Mouse (Mus musculus): ENCODE data around the gene Olfr646. TPM values are rescaled to one million over a fixed set of nuclear protein-coding genes. Genes with fewer than 3 reads are reported as not detected.

Gene Olfr646
- polyA plus RNA-seq, 1 experiment from 2014 or later = not detected

GRCm38 (mm10) chr7:104150456-104150855 is 45.8 kb downstream of the Olfr646 start, which contains the start of gene Ubqlnl:
TSS of gene Ubqlnl (minus strand) at chr7:104150556.
- Histone ChIP-seq H3K27ac (ENCODE audit: low read depth, low read length) (no peak within 1 kb of the TSS), H3K27me3 (replicated peaks; ENCODE audit: control insufficient read depth, insufficient read depth, low read length) (no peaks in the 10 kb centered on the region), H3K4me1 (replicated peaks; ENCODE audit: control insufficient read depth, insufficient read depth, low read length) (no peaks in the 10 kb centered on the region), H3K4me2 (no peak within 1 kb of the TSS), H3K4me3 (ENCODE audit: low read depth, low read length) (no peak within 1 kb of the TSS), H3K36me3 (ENCODE audit: control insufficient read depth, insufficient read depth, low read length) (no peaks in the 10 kb centered on the region), H3K9me3 (ENCODE audit: control insufficient read depth, low read length) (no peaks in the 10 kb centered on the region), H3K9ac (ENCODE audit: low read depth, low read length) (no peak within 1 kb of the TSS)
- DNase-seq (ENCODE audit: low spot score) = no peak
- WGBS = 90% methylated on average over 2 of the region's 2 CpGs
- no peak for ATAC-seq (replicated peaks; ENCODE audit: low FRiP score)

Other genes with a start within 250 kb of the Olfr646 start
- not detected in 2 replicates for gene Olfr66, start 218.6 kb upstream of the Olfr646 start, polyA plus RNA-seq (2014; fragmentation: Nextera tagmentation; extraction: Ambion mirVana)
- not detected in 2 replicates for gene Olfr64, start 210.4 kb upstream of the Olfr646 start, polyA plus RNA-seq (2014; fragmentation: Nextera tagmentation; extraction: Ambion mirVana)
- gene Olfr65, start 201.4 kb upstream of the Olfr646 start, polyA plus RNA-seq (2014; fragmentation: Nextera tagmentation; extraction: Ambion mirVana) = not detected in 2 replicates
- gene Olfr631, start 176.0 kb upstream of the Olfr646 start, polyA plus RNA-seq (2014; fragmentation: Nextera tagmentation; extraction: Ambion mirVana) = not detected in 2 replicates
- gene Olfr632, start 170.5 kb upstream of the Olfr646 start, polyA plus RNA-seq (2014; fragmentation: Nextera tagmentation; extraction: Ambion mirVana) = 0.12 TPM in 1 of 2 replicates, not detected in the other
- gene Olfr633, start 160.4 kb upstream of the Olfr646 start, polyA plus RNA-seq (2014; fragmentation: Nextera tagmentation; extraction: Ambion mirVana) = not detected in 2 replicates
- not detected in 2 replicates for gene Olfr635, start 133.7 kb upstream of the Olfr646 start, polyA plus RNA-seq (2014; fragmentation: Nextera tagmentation; extraction: Ambion mirVana)
- not detected in 2 replicates for gene Olfr638, start 106.1 kb upstream of the Olfr646 start, polyA plus RNA-seq (2014; fragmentation: Nextera tagmentation; extraction: Ambion mirVana)
- not detected in 2 replicates for gene Olfr639, start 87.6 kb upstream of the Olfr646 start, polyA plus RNA-seq (2014; fragmentation: Nextera tagmentation; extraction: Ambion mirVana)
- gene Olfr640, start 79.3 kb upstream of the Olfr646 start, polyA plus RNA-seq (2014; fragmentation: Nextera tagmentation; extraction: Ambion mirVana) = not detected in 2 replicates
- gene Olfr641, start 69.4 kb upstream of the Olfr646 start, polyA plus RNA-seq (2014; fragmentation: Nextera tagmentation; extraction: Ambion mirVana) = not detected in 2 replicates
- not detected in 2 replicates for gene Olfr642, start 52.2 kb upstream of the Olfr646 start, polyA plus RNA-seq (2014; fragmentation: Nextera tagmentation; extraction: Ambion mirVana)
- not detected in 2 replicates for gene 4930516K23Rik, start 43.4 kb upstream of the Olfr646 start, polyA plus RNA-seq (2014; fragmentation: Nextera tagmentation; extraction: Ambion mirVana)
- gene Olfr644, start 33.0 kb upstream of the Olfr646 start, polyA plus RNA-seq (2014; fragmentation: Nextera tagmentation; extraction: Ambion mirVana) = not detected in 2 replicates
- gene Olfr645, start 19.4 kb upstream of the Olfr646 start, polyA plus RNA-seq (2014; fragmentation: Nextera tagmentation; extraction: Ambion mirVana) = not detected in 2 replicates
- not detected in 2 replicates for gene Ubqln5, start 25.0 kb downstream of the Olfr646 start, polyA plus RNA-seq (2014; fragmentation: Nextera tagmentation; extraction: Ambion mirVana)
- not detected in 2 replicates for gene Olfr643, start 32.5 kb downstream of the Olfr646 start, polyA plus RNA-seq (2014; fragmentation: Nextera tagmentation; extraction: Ambion mirVana)
- not detected in 2 replicates for gene Ubqln3, start 38.4 kb downstream of the Olfr646 start, polyA plus RNA-seq (2014; fragmentation: Nextera tagmentation; extraction: Ambion mirVana)
- not detected in 2 replicates for gene Ubqlnl, start 45.7 kb downstream of the Olfr646 start, polyA plus RNA-seq (2014; fragmentation: Nextera tagmentation; extraction: Ambion mirVana)
- not detected in 2 replicates for gene Olfm5, start 60.0 kb downstream of the Olfr646 start, polyA plus RNA-seq (2014; fragmentation: Nextera tagmentation; extraction: Ambion mirVana)
- 0.08 and 0.19 TPM in 2 replicates for gene Olfr648, start 78.5 kb downstream of the Olfr646 start, polyA plus RNA-seq (2014; fragmentation: Nextera tagmentation; extraction: Ambion mirVana)
- gene Olfr649, start 91.1 kb downstream of the Olfr646 start, polyA plus RNA-seq (2014; fragmentation: Nextera tagmentation; extraction: Ambion mirVana) = not detected in 2 replicates
- gene Trim6, start 113.9 kb downstream of the Olfr646 start, polyA plus RNA-seq (2014; fragmentation: Nextera tagmentation; extraction: Ambion mirVana) = 3.6 and 4.2 TPM in 2 replicates
- gene Trim34a, start 139.6 kb downstream of the Olfr646 start, polyA plus RNA-seq (2014; fragmentation: Nextera tagmentation; extraction: Ambion mirVana) = 1.4 and 2.1 TPM in 2 replicates
- 0.47 and 0.52 TPM in 2 replicates for gene Trim5, start 183.2 kb downstream of the Olfr646 start, polyA plus RNA-seq (2014; fragmentation: Nextera tagmentation; extraction: Ambion mirVana)
- gene Trim12a, start 210.6 kb downstream of the Olfr646 start, polyA plus RNA-seq (2014; fragmentation: Nextera tagmentation; extraction: Ambion mirVana) = 3.8 and 5.7 TPM in 2 replicates
- gene Trim34b, start 224.6 kb downstream of the Olfr646 start, polyA plus RNA-seq (2014; fragmentation: Nextera tagmentation; extraction: Ambion mirVana) = 0.15 TPM in 1 of 2 replicates, not detected in the other
- 1.2 TPM in 2 replicates for gene Trim12c, start 248.5 kb downstream of the Olfr646 start, polyA plus RNA-seq (2014; fragmentation: Nextera tagmentation; extraction: Ambion mirVana)